Mouse (Mus musculus) kidney, postnatal 14 days (tissue): ENCODE results near the gene St6galnac3.

ENCODE experiments used
- DNase-seq: peaks from one replicate; pipeline ENCODE4 v3.0.0; 2022; ENCODE audit warnings: mixed read lengths

Gene St6galnac3

GRCm38 (mm10) chr3:153198514-153198913 is 526.5 kb downstream of the St6galnac3 start:
- DNase-seq, result peak; percentile 51

GRCm38 (mm10) chr3:153193025-153193424 is 531.9 kb downstream of the St6galnac3 start:
- no peak for DNase-seq

GRCm38 (mm10) chr3:153190742-153191141 is 534.2 kb downstream of the St6galnac3 start:
- no peak for DNase-seq

GRCm38 (mm10) chr3:153189685-153190467 is 535.1 kb downstream of the St6galnac3 start:
- DNase-seq, result no peak

GRCm38 (mm10) chr3:153188224-153188623 is 536.8 kb downstream of the St6galnac3 start:
- DNase-seq, result no peak

GRCm38 (mm10) chr3:153185117-153185516 is 539.9 kb downstream of the St6galnac3 start:
- DNase-seq, result no peak

GRCm38 (mm10) chr3:153181242-153181641 is 543.7 kb downstream of the St6galnac3 start:
- DNase-seq, result no peak

GRCm38 (mm10) chr3:153176749-153177148 is 548.2 kb downstream of the St6galnac3 start:
- no peak for DNase-seq

- DNase-seq, result no peak
Observed at GRCm38 (mm10) chr3:153176325-153176724, 548.6 kb downstream of the St6galnac3 start.

GRCm38 (mm10) chr3:153174336-153175033 is 550.5 kb downstream of the St6galnac3 start:
- no peak for DNase-seq

GRCm38 (mm10) chr3:153173567-153173966 is 551.4 kb downstream of the St6galnac3 start:
- DNase-seq, result no peak

GRCm38 (mm10) chr3:153170146-153170545 is 554.8 kb downstream of the St6galnac3 start:
- DNase-seq, result no peak

- no peak for DNase-seq
Observed at GRCm38 (mm10) chr3:153169744-153170143, 555.2 kb downstream of the St6galnac3 start.

- DNase-seq, result no peak
Observed at GRCm38 (mm10) chr3:153161676-153162075, 563.3 kb downstream of the St6galnac3 start.

- no peak for DNase-seq
Observed at GRCm38 (mm10) chr3:153160683-153161082, 564.3 kb downstream of the St6galnac3 start.

GRCm38 (mm10) chr3:153148887-153149286 is 576.1 kb downstream of the St6galnac3 start:
- DNase-seq, result peak; percentile 54
